Mouse (Mus musculus): Measurements from ENCODE around the gene Gng11.

DNA sequence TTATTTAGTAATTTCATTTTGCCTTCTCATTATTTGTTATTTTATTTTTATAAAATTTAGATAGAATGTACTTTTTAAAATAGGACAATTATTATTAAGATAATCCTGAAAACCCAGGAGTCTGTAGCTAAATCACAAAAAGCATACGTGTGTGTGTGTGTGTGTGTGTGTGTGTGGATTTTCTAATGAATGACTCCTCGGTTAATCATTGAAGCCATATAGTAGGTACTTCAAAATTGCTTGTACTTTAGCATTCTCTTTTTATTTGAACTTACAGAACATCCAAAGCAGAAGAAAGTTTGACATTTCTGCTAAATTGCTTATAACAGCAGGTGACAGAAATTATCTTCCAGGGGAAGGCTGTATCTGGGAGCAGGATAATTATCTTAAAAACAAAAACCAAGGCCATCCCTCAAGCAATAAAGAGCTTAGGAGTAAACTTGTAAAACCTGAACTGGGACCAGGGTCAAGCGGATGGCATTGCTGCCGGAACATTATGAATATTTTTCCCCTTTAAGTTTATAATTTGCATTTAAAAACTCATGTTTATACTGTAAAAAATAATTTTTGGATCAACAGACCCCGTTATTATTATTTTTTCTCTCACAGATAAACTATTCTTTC, 20.9 kb upstream of the Gng11 start:
- TF ChIP-seq CTCF (conservative IDR thresholded peaks at IDR 0.05 in 1 of 2, IDR thresholded peaks at IDR 0.05 in 1 of 2; ENCODE audit: low read depth in 2 of 2, low read length in 2 of 2), result no peak
- no peak for TF ChIP-seq MAFK (IDR thresholded peaks at IDR 0.05; ENCODE audit: insufficient replicate concordance, low read length)
- TF ChIP-seq NELFE (IDR thresholded peaks at IDR 0.05; ENCODE audit: low read depth, low read length), result no peak
- no peak for TF ChIP-seq POLR2A (IDR thresholded peaks at IDR 0.05; ENCODE audit: low read depth, low read length)
- TF ChIP-seq MAX (IDR thresholded peaks at IDR 0.05; ENCODE audit: low read length), result no peak
- no peak for TF ChIP-seq SIN3A (IDR thresholded peaks at IDR 0.05; ENCODE audit: low read length)
